Mouse (Mus musculus) heart, embryonic 11.5 days (tissue): ENCODE data around the gene Josd1. TPM values are rescaled to one million over a fixed set of nuclear protein-coding genes. Genes with fewer than 3 reads are reported as not detected.

ENCODE experiments used
- ATAC-seq: fragments of 200-750 bp; cut with Nextera tagmentation; replicated peaks from 2 replicates; pipeline ENCODE4 v1.8.0; 2017; ENCODE audit warnings: moderate library complexity; ENCODE audit not compliant: insufficient number of reproducible peaks, low FRiP score, low TSS enrichment
- H3K27ac ChIP-seq: fragments of 300-500 bp; sonication (generic); 2 replicates; pipeline ENCODE4 v1.5.1; 2014; ENCODE audit warnings: mild to moderate bottlenecking, low read depth, low read length
- H3K27me3 ChIP-seq: fragments of 300-500 bp; sonication (generic); 2 replicates; pipeline ENCODE4 v1.6.1; 2014; ENCODE audit warnings: mild to moderate bottlenecking, low read length, mixed read lengths; ENCODE audit not compliant: control insufficient read depth, insufficient read depth
- H3K36me3 ChIP-seq: fragments of 300-500 bp; sonication (generic); 2 replicates; pipeline ENCODE4 v1.6.1; 2014; ENCODE audit warnings: mild to moderate bottlenecking, low read length, moderate library complexity, mixed read lengths; ENCODE audit not compliant: control insufficient read depth, insufficient read depth
- H3K4me1 ChIP-seq: fragments of 300-500 bp; sonication (generic); 2 replicates; pipeline ENCODE4 v1.6.1; 2014; ENCODE audit warnings: low read length; ENCODE audit not compliant: control insufficient read depth, insufficient read depth
- H3K4me2 ChIP-seq: fragments of 300-500 bp; sonication (generic); 2 replicates; pipeline ENCODE4 v1.6.1; 2014; ENCODE audit warnings: mild to moderate bottlenecking, moderate library complexity
- H3K4me3 ChIP-seq: fragments of 300-500 bp; sonication (generic); 2 replicates; pipeline ENCODE4 v1.5.1; 2014; ENCODE audit warnings: low read depth, low read length
- H3K9ac ChIP-seq: fragments of 300-500 bp; sonication (generic); 2 replicates; pipeline ENCODE4 v1.6.1; 2014; ENCODE audit warnings: mild to moderate bottlenecking, low read depth, low read length, moderate library complexity
- H3K9me3 ChIP-seq: fragments of 300-500 bp; sonication (generic); replicated peaks from 2 replicates; pipeline ENCODE4 v1.6.1; 2016; ENCODE audit warnings: low read length; ENCODE audit not compliant: control insufficient read depth
- WGBS: fragments of 180-500 bp; shearing (Covaris S2); extraction: QIAGEN DNeasy Blood & Tissue Kit; methylation state at CpG from one replicate; pipeline ENCODE4 v1.1.7; 2014; ENCODE audit not compliant: insufficient replicate concordance; 5-methylcytosine and 5-hydroxymethylcytosine counted together
- polyA plus RNA-seq: library from polyadenylated mRNA; unstranded; fragments of >200 nt; fragmentation: Nextera tagmentation; extraction: Ambion mirVana; gene quantifications from 2 replicates; pipeline ENCODE4 v1.2.1, GENCODE M21; 2014

Gene Josd1
- polyA plus RNA-seq, 1 experiment from 2014 or later = 10.9 TPM

DNA sequence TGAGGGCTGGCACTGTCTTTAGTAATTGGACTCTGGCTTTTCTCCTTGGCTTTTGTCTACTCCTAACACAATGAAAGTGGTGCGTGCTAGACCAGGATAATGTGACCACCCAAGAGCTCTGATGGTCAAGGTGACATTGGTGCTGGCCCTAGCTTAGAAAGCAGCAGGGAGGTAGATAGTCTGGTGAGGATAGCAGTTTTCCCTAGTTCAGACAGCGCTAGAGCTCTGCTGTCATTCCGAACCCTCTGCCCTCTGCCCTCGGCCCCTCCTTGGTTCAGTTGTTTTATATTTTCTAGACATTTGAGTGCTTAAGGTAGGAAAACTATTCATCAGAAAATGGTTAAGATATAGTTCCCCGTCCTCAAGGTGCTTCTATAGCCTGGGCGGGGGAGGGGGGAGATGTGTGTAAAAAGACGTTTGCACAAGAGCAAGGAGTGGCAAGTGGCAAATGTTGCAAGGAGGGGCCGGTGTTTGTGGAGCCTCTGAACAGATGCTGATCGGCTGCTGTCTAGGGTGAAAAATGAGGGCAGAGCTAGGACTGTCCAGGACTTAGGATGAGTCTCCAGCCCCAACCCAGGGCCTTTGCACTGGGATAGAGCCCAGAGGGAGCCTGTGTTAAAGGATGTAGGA lies 10.0 kb upstream of the Josd1 start:
- 73% methylated on average over 9 of the region's 9 CpGs for WGBS
- Histone ChIP-seq H3K27ac (no peak overlapping the region), H3K4me2 (no peak overlapping the region), H3K9me3 (no peaks in the 10 kb centered on the region), H3K4me3 (no peak overlapping the region), H3K4me1 (0 out of 2 replicates have a peak, but pooled peaks cover 19% of the 10 kb centered on the region), H3K36me3 (0 out of 2 replicates have a peak, but pooled peaks cover 3% of the 10 kb centered on the region), H3K9ac (no peak overlapping the region), H3K27me3 (no peaks in the 10 kb centered on the region)
- no peak for ATAC-seq

DNA sequence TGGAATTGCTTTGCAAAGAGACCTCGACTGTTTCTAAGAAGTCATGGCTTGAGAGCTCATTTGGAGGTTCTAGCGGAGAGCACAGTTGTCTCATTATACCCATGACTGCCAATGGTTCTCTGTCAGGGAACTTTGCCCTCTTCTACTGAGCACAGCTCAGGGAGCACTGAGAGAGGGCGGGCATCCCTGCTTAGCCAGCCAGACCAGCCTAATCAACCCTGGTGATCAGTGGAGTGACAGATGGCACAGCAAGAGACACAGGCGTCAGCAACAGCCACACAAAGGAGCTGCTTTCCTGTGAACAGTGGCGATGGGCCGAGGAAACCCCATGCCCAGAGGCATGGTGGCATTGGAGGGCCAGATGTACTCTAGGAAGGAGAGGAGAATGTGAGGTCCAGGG lies 9.3 kb upstream of the Josd1 start:
- H3K27ac ChIP-seq = no peak overlapping the region

GRCm38 (mm10) chr15:79696508-79696907 lies 8.8 kb upstream of the Josd1 start:
- Histone ChIP-seq H3K4me2 (no peak overlapping the region), H3K9me3 (no peaks in the 10 kb centered on the region), H3K27me3 (no peaks in the 10 kb centered on the region), H3K9ac (no peak overlapping the region), H3K27ac (no peak overlapping the region), H3K4me3 (no peak overlapping the region), H3K36me3 (0 out of 2 replicates have a peak, but pooled peaks cover 3% of the 10 kb centered on the region), H3K4me1 (peaks cover 21% of the 10 kb centered on the region; the same call in 1 of the 2 replicates)
- ATAC-seq = no peak
- WGBS = 92% methylated on average over 2 of the region's 2 CpGs

More for the DNA sequence above, 9.3 kb upstream of the Josd1 start:
- Histone ChIP-seq H3K4me2 (no peak overlapping the region), H3K4me3 (no peak overlapping the region), H3K9me3 (no peaks in the 10 kb centered on the region), H3K36me3 (0 out of 2 replicates have a peak, but pooled peaks cover 3% of the 10 kb centered on the region), H3K9ac (no peak overlapping the region), H3K27me3 (no peaks in the 10 kb centered on the region), H3K4me1 (0 out of 2 replicates have a peak, but pooled peaks cover 19% of the 10 kb centered on the region)
- ATAC-seq = no peak
- 83% methylated on average over 6 of the region's 6 CpGs for WGBS

GRCm38 (mm10) chr15:79695516-79695915 lies 7.8 kb upstream of the Josd1 start:
- Histone ChIP-seq H3K36me3 (0 out of 2 replicates have a peak, but pooled peaks cover 3% of the 10 kb centered on the region), H3K4me2 (no peak overlapping the region; the same call in 1 of the 2 replicates), H3K4me1 (peaks cover 22% of the 10 kb centered on the region; the same call in 1 of the 2 replicates), H3K9ac (no peak overlapping the region), H3K9me3 (no peaks in the 10 kb centered on the region), H3K27ac (no peak overlapping the region), H3K27me3 (no peaks in the 10 kb centered on the region), H3K4me3 (no peak overlapping the region)
- no peak for ATAC-seq
- 32% methylated on average over 3 of the region's 3 CpGs for WGBS

DNA sequence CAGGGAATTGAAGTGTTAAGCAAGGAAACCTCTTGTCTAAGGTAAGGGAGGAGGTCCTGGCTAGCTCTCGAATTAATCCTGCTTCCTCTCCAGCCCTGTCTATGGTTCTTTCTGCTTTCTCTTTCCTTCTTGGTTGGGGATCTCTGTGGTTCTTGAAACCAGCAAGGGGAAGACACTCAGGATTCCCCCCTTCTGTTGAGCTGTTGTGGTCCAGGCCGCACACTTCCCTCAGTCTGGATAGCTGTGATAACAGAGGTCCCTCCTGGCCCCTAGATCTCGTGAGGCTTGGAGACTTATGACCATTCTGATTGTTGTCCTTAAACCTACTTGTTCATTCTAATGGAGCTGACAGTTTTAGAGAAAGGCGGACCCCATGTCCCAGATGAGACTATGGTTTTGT lies 6.8 kb upstream of the Josd1 start:
- WGBS = 74% methylated on average over 4 of the region's 4 CpGs
- peaks cover 28% of the 10 kb centered on the region; the same call in 1 of the 2 replicates for H3K4me1 ChIP-seq

DNA sequence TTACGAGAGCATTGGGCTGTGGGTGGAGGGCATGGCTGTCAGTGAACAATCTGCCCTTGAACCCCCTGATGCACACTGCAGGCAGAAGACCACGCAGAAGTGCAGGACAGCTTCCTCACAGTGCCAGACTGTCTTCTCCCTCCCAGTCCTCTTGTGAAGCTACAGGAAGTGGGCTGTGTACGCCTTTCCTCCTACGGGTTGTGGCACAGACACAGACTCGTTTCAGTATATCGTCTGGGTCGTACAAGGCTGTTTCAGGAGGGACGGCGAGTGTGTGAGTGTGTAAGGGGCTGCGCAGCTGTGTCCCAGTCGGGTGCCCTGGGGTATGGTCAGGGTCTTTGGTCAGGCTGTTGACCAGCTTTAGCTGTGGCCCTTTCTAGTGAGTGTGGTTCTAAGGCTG lies 6.0 kb upstream of the Josd1 start:
- H3K9me3 ChIP-seq = no peaks in the 10 kb centered on the region
- H3K4me3 ChIP-seq = no peak overlapping the region
- WGBS = 58% methylated on average over 11 of the region's 11 CpGs
- no peaks in the 10 kb centered on the region for H3K27me3 ChIP-seq
- H3K36me3 ChIP-seq = 0 out of 2 replicates have a peak, but pooled peaks cover 3% of the 10 kb centered on the region
- peak overlapping the region; percentile 36; the same call in 1 of the 2 replicates for H3K27ac ChIP-seq
- ATAC-seq = no peak
- peak overlapping the region; percentile 44 for H3K4me2 ChIP-seq
- no peak overlapping the region; the same call in 1 of the 2 replicates for H3K9ac ChIP-seq
- H3K4me1 ChIP-seq = peaks cover 28% of the 10 kb centered on the region; the same call in 1 of the 2 replicates

More for the DNA sequence above, 6.8 kb upstream of the Josd1 start:
- peak overlapping the region; percentile 44 for H3K4me2 ChIP-seq
- no peak for ATAC-seq
- H3K4me3 ChIP-seq = 0 out of 2 replicates have a peak overlapping the region, but pooled peaks have one; percentile 0
- no peaks in the 10 kb centered on the region for H3K27me3 ChIP-seq
- H3K9ac ChIP-seq = no peak overlapping the region; the same call in 1 of the 2 replicates
- no peaks in the 10 kb centered on the region for H3K9me3 ChIP-seq
- peak overlapping the region; percentile 30; the same call in 1 of the 2 replicates for H3K27ac ChIP-seq
- H3K36me3 ChIP-seq = 0 out of 2 replicates have a peak, but pooled peaks cover 3% of the 10 kb centered on the region

DNA sequence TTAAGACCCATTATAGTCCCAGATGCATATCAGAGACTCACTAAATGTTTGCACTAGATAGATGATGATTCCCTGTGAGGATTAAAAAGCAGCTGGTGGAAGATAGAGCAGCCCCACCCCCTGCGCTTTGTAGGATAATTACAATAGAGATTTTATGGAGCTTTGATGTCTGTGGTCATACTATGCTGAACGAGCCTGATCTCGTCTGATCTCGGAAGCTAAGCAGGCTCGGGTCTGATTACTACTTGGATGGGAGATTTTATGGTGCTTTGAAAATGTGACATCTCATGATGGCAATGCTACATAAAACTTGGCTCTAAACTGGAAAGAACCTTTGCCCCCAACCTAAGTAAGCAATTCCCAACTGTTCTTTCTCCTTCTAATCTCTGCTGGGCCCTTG lies 4.6 kb upstream of the Josd1 start:
- ATAC-seq = no peak
- no peak overlapping the region for H3K9ac ChIP-seq

DNA sequence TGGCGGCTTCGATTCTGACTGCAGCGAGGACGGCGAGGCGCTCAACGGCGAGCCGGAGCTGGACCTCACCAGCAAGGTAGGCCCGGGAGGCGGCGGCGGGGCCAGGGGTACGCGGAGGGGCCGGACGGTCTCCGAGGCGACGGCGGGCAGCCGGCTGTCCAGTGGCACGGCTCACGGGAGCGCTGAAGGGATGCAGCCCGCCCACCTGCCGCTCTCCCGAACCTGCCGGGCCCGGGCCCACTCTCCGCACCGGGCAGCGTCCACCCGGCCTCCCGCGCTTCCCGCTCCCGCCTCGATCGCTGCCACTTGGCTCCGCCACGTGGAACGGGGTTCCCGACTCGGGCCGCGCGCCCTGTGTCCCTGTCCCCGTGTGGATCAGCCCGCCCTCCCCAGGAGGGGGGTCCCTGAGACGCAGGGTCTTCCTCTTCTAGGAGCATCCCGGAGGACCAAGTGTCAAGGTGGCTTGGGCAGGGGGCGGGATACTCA lies 3.3 kb upstream of the Josd1 start:
- WGBS = under 1% methylated on average over 40 of the region's 53 CpGs

More for the DNA sequence above, 4.6 kb upstream of the Josd1 start:
- no peak overlapping the region for H3K27ac ChIP-seq
- H3K4me3 ChIP-seq = no peak overlapping the region
- 0 out of 2 replicates have a peak, but pooled peaks cover 3% of the 10 kb centered on the region for H3K36me3 ChIP-seq
- no peaks in the 10 kb centered on the region for H3K27me3 ChIP-seq
- H3K9me3 ChIP-seq = no peaks in the 10 kb centered on the region
- H3K4me1 ChIP-seq = peaks cover 23% of the 10 kb centered on the region
- 89% methylated on average over 5 of the region's 5 CpGs for WGBS
- peak overlapping the region; percentile 71; the same call in 1 of the 2 replicates for H3K4me2 ChIP-seq

More for the DNA sequence above, 3.3 kb upstream of the Josd1 start:
- Histone ChIP-seq H3K27ac (peak overlapping the region; percentile 70), H3K4me1 (peaks cover 26% of the 10 kb centered on the region), H3K36me3 (0 out of 2 replicates have a peak, but pooled peaks cover under 1% of the 10 kb centered on the region), H3K9me3 (no peaks in the 10 kb centered on the region), H3K27me3 (no peaks in the 10 kb centered on the region), H3K4me2 (peak overlapping the region; percentile 71), H3K4me3 (peak overlapping the region; percentile 78), H3K9ac (peak overlapping the region; percentile 81)
- ATAC-seq = no peak
